Mouse (Mus musculus) hindbrain, embryonic 13.5 days (tissue): ENCODE measurements around the gene Acp7. TPM values are rescaled to one million over a fixed set of nuclear protein-coding genes. Genes with fewer than 3 reads are reported as not detected.

Experiments used
- ATAC-seq: fragments of 200-750 bp; cut with Nextera tagmentation; 2 replicates; pipeline ENCODE4 v1.8.0; 2017; ENCODE audit warnings: moderate TSS enrichment; ENCODE audit not compliant: low FRiP score
- H3K27ac ChIP-seq: fragments of 300-500 bp; sonication (generic); 2 replicates; pipeline ENCODE4 v1.5.1; 2015; ENCODE audit warnings: inconsistent platforms, mild to moderate bottlenecking, moderate library complexity
- H3K27me3 ChIP-seq: fragments of 300-500 bp; sonication (generic); 2 replicates; pipeline ENCODE4 v1.6.1; 2015; ENCODE audit warnings: mild to moderate bottlenecking, inconsistent platforms
- H3K36me3 ChIP-seq: fragments of 300-500 bp; sonication (generic); 2 replicates; pipeline ENCODE4 v1.6.1; 2015; ENCODE audit warnings: mild to moderate bottlenecking, inconsistent platforms
- H3K4me1 ChIP-seq: fragments of 300-500 bp; sonication (generic); replicated peaks from 2 replicates; pipeline ENCODE4 v1.6.1; 2015; ENCODE audit warnings: inconsistent platforms
- H3K4me2 ChIP-seq: fragments of 300-500 bp; sonication (generic); 2 replicates; pipeline ENCODE4 v1.6.1; 2015; ENCODE audit warnings: inconsistent platforms, mild to moderate bottlenecking, moderate library complexity
- H3K4me3 ChIP-seq: fragments of 300-500 bp; sonication (generic); 2 replicates; pipeline ENCODE4 v1.5.1; 2015; ENCODE audit warnings: mild to moderate bottlenecking, inconsistent platforms
- H3K9ac ChIP-seq: fragments of 300-500 bp; sonication (generic); 2 replicates; pipeline ENCODE4 v1.6.1; 2015; ENCODE audit warnings: mild to moderate bottlenecking, inconsistent platforms
- H3K9me3 ChIP-seq: fragments of 300-500 bp; sonication (generic); 2 replicates; pipeline ENCODE4 v1.6.1; 2016; ENCODE audit warnings: inconsistent platforms
- WGBS: fragments of 180-500 bp; shearing (Covaris S2); methylation state at CpG from one replicate; pipeline ENCODE4 v1.1.7; 2015; 5-methylcytosine and 5-hydroxymethylcytosine counted together
- polyA plus RNA-seq: library from polyadenylated mRNA; unstranded; fragments of >200 nt; fragmentation: Nextera tagmentation; extraction: Ambion mirVana; gene quantifications from 2 replicates; pipeline ENCODE4 v1.2.1, GENCODE M21; 2015

Gene Acp7
- polyA plus RNA-seq, 1 experiment from 2014 or later: not detected

DNA sequence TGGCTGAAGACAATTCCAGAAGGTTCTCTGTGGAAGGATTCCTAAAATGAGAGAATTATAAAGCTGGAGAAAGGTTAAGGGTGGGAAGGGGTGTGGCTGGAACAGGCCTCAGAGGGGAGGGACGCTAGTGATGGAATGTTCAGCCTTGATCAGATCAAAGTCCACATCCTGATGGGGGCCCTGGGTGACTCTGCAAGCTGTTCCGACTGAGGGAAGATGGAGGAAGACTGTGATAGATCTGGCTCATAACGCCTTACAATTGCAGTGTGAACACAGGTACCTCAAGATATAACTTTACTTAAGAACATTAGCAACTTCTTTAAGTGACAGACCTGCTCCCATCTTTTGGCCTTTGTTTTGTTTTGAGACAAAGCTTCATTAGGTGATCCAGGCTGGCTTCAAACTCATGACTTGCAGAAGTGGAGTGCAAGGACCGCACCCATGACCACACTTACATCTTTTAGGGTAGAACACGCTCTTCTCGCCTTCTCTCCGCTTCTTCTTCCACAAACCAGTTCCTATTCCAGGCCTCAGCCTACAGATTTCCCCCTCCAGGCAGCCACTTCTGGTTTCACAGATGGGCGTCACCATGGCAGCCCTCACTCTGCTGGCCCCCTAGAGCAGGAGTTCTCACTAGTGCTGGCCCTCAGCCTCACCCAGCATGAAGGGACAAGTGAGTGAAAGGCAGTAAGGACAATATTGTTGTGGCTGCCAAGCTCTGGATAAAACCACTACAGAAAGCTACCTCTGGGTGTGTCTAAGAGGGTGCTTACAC is 47.4 kb downstream of the Acp7 start:
- Histone ChIP-seq H3K9ac (no peak overlapping the region; the same call in 1 of the 2 replicates), H3K9me3 (no peaks in the 10 kb centered on the region), H3K4me2 (no peak overlapping the region), H3K4me3 (no peak overlapping the region), H3K36me3 (no peaks in the 10 kb centered on the region), H3K27ac (peak overlapping the region; percentile 42; the same call in 1 of the 2 replicates), H3K4me1 (peaks cover 77% of the 10 kb centered on the region), H3K27me3 (no peaks in the 10 kb centered on the region)
- ATAC-seq: no peak
- 84% methylated on average over 8 of the region's 8 CpGs for WGBS

DNA sequence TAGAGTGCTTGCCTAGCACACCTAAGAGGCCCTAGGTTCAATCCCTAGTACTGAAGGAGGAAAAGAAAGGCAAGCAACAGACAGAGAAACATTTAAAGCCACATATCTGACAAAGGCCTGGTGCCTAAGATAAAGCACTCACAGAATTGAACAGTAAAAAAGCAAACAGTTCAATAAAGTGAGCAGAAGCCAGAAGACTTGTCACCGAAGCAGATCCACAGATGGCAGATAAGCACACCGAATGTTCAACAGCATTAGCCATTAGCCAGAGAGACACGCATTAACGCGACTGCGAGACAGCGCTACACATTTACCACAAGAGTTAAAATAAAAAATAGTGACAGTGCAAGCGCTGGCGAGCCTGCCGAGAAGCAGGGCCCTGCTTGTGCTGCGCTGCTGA is 48.3 kb downstream of the Acp7 start:
- H3K36me3 ChIP-seq: no peaks in the 10 kb centered on the region
- WGBS: 81% methylated on average over 11 of the region's 11 CpGs
- peak overlapping the region; percentile 42; the same call in 1 of the 2 replicates for H3K27ac ChIP-seq
- peaks cover 76% of the 10 kb centered on the region for H3K4me1 ChIP-seq
- H3K9me3 ChIP-seq: no peaks in the 10 kb centered on the region
- H3K4me2 ChIP-seq: no peak overlapping the region
- ATAC-seq: no peak
- H3K4me3 ChIP-seq: no peak overlapping the region
- H3K27me3 ChIP-seq: no peaks in the 10 kb centered on the region
- H3K9ac ChIP-seq: no peak overlapping the region; the same call in 1 of the 2 replicates

- Histone ChIP-seq H3K4me2 (no peak overlapping the region), H3K9ac (no peak overlapping the region), H3K4me1 (peaks cover 75% of the 10 kb centered on the region), H3K4me3 (no peak overlapping the region), H3K27me3 (no peaks in the 10 kb centered on the region), H3K36me3 (no peaks in the 10 kb centered on the region), H3K9me3 (no peaks in the 10 kb centered on the region), H3K27ac (no peak overlapping the region)
- 92% methylated on average over 4 of the region's 4 CpGs for WGBS
- no peak for ATAC-seq
Observed at GRCm38 (mm10) chr7:28581721-28582120, 49.4 kb downstream of the Acp7 start.

DNA sequence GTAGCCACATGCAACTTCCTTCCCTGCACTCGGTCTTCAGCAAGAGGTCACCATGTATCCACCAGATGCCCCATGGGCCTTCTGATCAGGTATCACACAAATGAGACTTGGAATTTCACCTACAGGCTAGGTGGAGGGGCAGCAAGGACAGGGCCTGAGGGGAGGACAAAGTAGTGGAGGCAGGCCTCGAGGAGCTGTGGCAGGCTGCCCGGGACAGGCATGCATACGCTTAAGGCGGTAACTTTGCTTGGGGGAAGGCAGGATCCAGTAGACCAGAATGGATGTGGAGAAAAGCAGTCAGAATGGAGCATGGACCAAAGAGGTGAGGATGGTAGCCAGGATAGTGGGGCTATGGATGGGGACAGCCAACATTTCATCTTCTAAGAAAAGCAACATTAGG is 51.3 kb downstream of the Acp7 start:
- ATAC-seq: no peak
- Histone ChIP-seq H3K9ac (no peak overlapping the region), H3K4me1 (peaks cover 67% of the 10 kb centered on the region), H3K27ac (peak overlapping the region; percentile 35; the same call in 1 of the 2 replicates), H3K4me2 (no peak overlapping the region), H3K27me3 (no peaks in the 10 kb centered on the region), H3K36me3 (no peaks in the 10 kb centered on the region), H3K4me3 (no peak overlapping the region), H3K9me3 (no peaks in the 10 kb centered on the region)
- WGBS: 72% methylated on average over 5 of the region's 5 CpGs

- H3K9me3 ChIP-seq: no peaks in the 10 kb centered on the region
- H3K4me3 ChIP-seq: no peak overlapping the region
- H3K27ac ChIP-seq: no peak overlapping the region
- H3K4me2 ChIP-seq: no peak overlapping the region
- no peaks in the 10 kb centered on the region for H3K27me3 ChIP-seq
- ATAC-seq: no peak
- 72% methylated on average over 5 of the region's 5 CpGs for WGBS
- H3K4me1 ChIP-seq: peaks cover 55% of the 10 kb centered on the region
- no peak overlapping the region for H3K9ac ChIP-seq
- H3K36me3 ChIP-seq: no peaks in the 10 kb centered on the region
Observed at GRCm38 (mm10) chr7:28578543-28579053, 52.5 kb downstream of the Acp7 start.

- Histone ChIP-seq H3K9me3 (no peaks in the 10 kb centered on the region), H3K4me2 (no peak overlapping the region), H3K36me3 (no peaks in the 10 kb centered on the region), H3K9ac (no peak overlapping the region), H3K4me3 (no peak overlapping the region), H3K27ac (no peak overlapping the region), H3K4me1 (peaks cover 52% of the 10 kb centered on the region), H3K27me3 (no peaks in the 10 kb centered on the region)
- no peak for ATAC-seq
- 88% methylated on average over 9 of the region's 9 CpGs for WGBS
Observed at GRCm38 (mm10) chr7:28577826-28578542, 53.1 kb downstream of the Acp7 start.

DNA sequence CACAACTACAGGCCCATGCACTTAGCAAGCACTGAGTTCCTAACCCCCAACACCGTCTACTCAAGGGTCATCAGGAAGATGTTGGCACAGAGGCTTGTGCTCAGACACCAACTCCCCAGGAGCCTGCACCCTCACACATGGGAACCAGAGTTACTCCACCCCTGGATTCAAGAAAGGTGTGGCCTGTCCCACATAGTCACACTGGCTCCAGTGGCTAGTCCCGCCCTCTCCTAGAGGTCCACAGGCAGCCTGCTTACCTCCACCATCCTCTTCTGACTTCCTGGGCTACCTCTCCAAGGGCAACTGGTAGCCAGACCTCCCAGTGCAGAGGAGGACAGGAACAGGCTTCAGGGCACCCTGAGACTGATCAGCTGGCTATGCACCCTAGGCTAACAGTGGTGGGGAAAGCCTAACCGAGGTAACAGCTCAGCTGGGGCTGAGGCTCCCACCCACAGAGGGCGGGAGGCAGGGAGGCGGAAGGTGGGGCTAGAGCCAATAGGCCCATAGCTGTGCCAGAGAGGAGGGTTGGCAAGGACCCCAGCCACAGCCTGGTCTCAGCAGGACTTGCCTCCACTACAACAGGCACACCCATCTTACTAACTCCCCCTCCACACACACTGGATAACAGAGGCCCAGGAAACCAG is 54.7 kb downstream of the Acp7 start:
- H3K27ac ChIP-seq: no peak overlapping the region
- H3K9ac ChIP-seq: peak overlapping the region; percentile 20; the same call in 1 of the 2 replicates
- H3K36me3 ChIP-seq: no peaks in the 10 kb centered on the region
- H3K4me3 ChIP-seq: no peak overlapping the region
- 71% methylated on average over 5 of the region's 5 CpGs for WGBS
- H3K4me1 ChIP-seq: peaks cover 58% of the 10 kb centered on the region
- no peak overlapping the region for H3K4me2 ChIP-seq
- peak; percentile 43 for ATAC-seq
- no peaks in the 10 kb centered on the region for H3K9me3 ChIP-seq
- H3K27me3 ChIP-seq: no peaks in the 10 kb centered on the region

DNA sequence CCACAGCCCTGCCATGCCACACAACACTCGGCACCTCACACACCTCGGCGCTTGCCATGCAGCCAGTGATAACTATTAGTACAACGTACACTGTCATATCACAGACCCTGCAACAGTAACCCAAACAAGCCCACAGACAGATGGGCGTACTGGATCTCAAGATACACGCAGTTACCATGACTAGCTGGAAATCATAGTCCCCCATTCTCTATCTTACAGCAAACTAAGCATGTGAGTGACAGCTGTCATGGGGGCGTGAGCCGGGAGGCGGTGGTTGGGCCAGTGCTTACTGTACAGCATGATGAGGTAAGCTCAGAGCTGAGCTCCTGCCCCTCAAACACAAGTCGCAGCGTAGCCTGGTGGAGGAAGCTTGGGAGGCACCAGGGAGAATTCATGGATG is 55.5 kb downstream of the Acp7 start:
- no peaks in the 10 kb centered on the region for H3K27me3 ChIP-seq
- no peaks in the 10 kb centered on the region for H3K36me3 ChIP-seq
- H3K9me3 ChIP-seq: no peaks in the 10 kb centered on the region
- no peak overlapping the region for H3K4me2 ChIP-seq
- H3K4me1 ChIP-seq: peaks cover 64% of the 10 kb centered on the region
- no peak for ATAC-seq
- no peak overlapping the region for H3K9ac ChIP-seq
- no peak overlapping the region for H3K27ac ChIP-seq
- no peak overlapping the region for H3K4me3 ChIP-seq
- WGBS: 95% methylated on average over 11 of the region's 11 CpGs

- 97% methylated on average over 3 of the region's 3 CpGs for WGBS
Observed at GRCm38 (mm10) chr7:28573236-28573635, 57.9 kb downstream of the Acp7 start.

GRCm38 (mm10) chr7:28572689-28573088 is 58.4 kb downstream of the Acp7 start:
- WGBS: 82% methylated on average over 5 of the region's 5 CpGs
- no peak overlapping the region for H3K4me3 ChIP-seq
- ATAC-seq: no peak

More at GRCm38 (mm10) chr7:28573236-28573635, 57.9 kb downstream of the Acp7 start:
- no peak for ATAC-seq
- Histone ChIP-seq H3K27ac (no peak overlapping the region), H3K4me2 (no peak overlapping the region), H3K27me3 (no peaks in the 10 kb centered on the region), H3K4me3 (no peak overlapping the region), H3K4me1 (peaks cover 51% of the 10 kb centered on the region), H3K9ac (no peak overlapping the region), H3K36me3 (no peaks in the 10 kb centered on the region; the same call in 1 of the 2 replicates), H3K9me3 (no peaks in the 10 kb centered on the region)

DNA sequence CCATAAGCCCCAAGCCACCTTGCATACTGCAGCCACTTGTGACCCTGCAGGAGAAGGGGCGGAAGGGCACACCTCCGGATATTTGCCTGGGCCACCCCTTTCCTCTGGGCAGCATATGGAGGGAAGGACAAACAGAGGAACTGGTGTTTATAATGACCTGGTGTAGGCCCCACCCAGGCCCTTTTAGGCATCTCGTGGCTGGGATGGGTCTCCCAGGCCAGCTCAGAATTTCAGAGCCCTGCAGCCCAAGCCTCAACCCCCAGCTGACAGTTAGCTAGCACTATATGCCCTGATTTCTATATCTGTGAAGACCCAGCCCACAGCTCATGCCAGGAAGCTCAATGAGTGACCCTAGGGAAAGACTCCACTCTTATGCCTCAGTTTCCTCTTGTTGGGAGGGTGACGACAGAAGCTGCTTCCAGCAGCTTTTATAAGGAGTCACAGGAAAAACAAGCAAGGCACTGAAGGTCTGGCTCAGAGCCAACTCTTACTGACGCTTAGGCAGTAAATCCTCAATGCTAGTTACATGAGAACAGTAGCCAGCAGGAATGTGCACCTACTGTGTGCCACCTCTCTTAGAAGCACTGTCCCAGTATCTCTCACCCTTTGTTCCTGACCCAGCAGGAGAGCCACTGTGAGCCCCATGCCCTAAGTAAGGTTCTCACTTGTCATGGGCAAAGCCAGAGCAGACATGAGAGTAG is 60.0 kb downstream of the Acp7 start:
- ATAC-seq: no peak
- no peaks in the 10 kb centered on the region for H3K9me3 ChIP-seq
- peaks cover 19% of the 10 kb centered on the region for H3K36me3 ChIP-seq
- no peak overlapping the region for H3K4me2 ChIP-seq
- 0 out of 2 replicates have a peak overlapping the region, but pooled peaks have one; percentile 19 for H3K9ac ChIP-seq
- 49% methylated on average over 5 of the region's 5 CpGs for WGBS
- no peaks in the 10 kb centered on the region for H3K27me3 ChIP-seq
- peaks cover 32% of the 10 kb centered on the region for H3K4me1 ChIP-seq
- peak overlapping the region; percentile 12; the same call in 1 of the 2 replicates for H3K27ac ChIP-seq
- H3K4me3 ChIP-seq: no peak overlapping the region

More at GRCm38 (mm10) chr7:28572689-28573088, 58.4 kb downstream of the Acp7 start:
- Histone ChIP-seq H3K9ac (no peak overlapping the region), H3K36me3 (peaks cover 3% of the 10 kb centered on the region), H3K9me3 (no peaks in the 10 kb centered on the region), H3K4me1 (peaks cover 46% of the 10 kb centered on the region), H3K4me2 (no peak overlapping the region), H3K27me3 (no peaks in the 10 kb centered on the region), H3K27ac (no peak overlapping the region)
